Mouse (Mus musculus) skeletal muscle tissue, adult 2 months (tissue): ENCODE results near the gene H2-K1.
"Not testable (repeated sequence)": the region's sequence is repeated elsewhere in the genome, so short reads cannot be mapped to it uniquely, and the experiment has no call there.

Experiments
- DNase-seq: peaks from one replicate; pipeline ENCODE4 v3.0.0-alpha.2; 2012; ENCODE audit warnings: low read depth, low spot score

The H2-K1 gene

GRCm38 (mm10) chr17:33982136-33982535 is 18.0 kb downstream of the H2-K1 start:
- not testable (repeated sequence) for DNase-seq

GRCm38 (mm10) chr17:33981192-33981909 is 18.8 kb downstream of the H2-K1 start:
- DNase-seq, result peak; percentile 96

- DNase-seq, result no peak
Measured at GRCm38 (mm10) chr17:33980181-33981035, 19.7 kb downstream of the H2-K1 start.

- no peak for DNase-seq
Measured at GRCm38 (mm10) chr17:33979512-33980050, 20.6 kb downstream of the H2-K1 start.

- peak; percentile 96 for DNase-seq
Measured at GRCm38 (mm10) chr17:33978631-33979031, 21.5 kb downstream of the H2-K1 start.

GRCm38 (mm10) chr17:33977861-33978557 is 22.1 kb downstream of the H2-K1 start:
- no peak for DNase-seq

GRCm38 (mm10) chr17:33973572-33973971 is 26.6 kb downstream of the H2-K1 start:
- no peak for DNase-seq

- DNase-seq, result no peak
Measured at GRCm38 (mm10) chr17:33972691-33973090, 27.5 kb downstream of the H2-K1 start.

- DNase-seq, result no peak
Measured at GRCm38 (mm10) chr17:33969394-33969793, 30.8 kb downstream of the H2-K1 start.

- no peak for DNase-seq
Measured at GRCm38 (mm10) chr17:33968927-33969326, 31.2 kb downstream of the H2-K1 start.

- peak; percentile 83 for DNase-seq
Measured at GRCm38 (mm10) chr17:33968489-33968888, 31.7 kb downstream of the H2-K1 start.

GRCm38 (mm10) chr17:33965846-33966550 is 34.1 kb downstream of the H2-K1 start:
- DNase-seq, result no peak

GRCm38 (mm10) chr17:33965082-33965845 is 34.9 kb downstream of the H2-K1 start:
- DNase-seq, result no peak

GRCm38 (mm10) chr17:33962876-33963275 is 37.3 kb downstream of the H2-K1 start:
- DNase-seq, result no peak

- no peak for DNase-seq
Measured at GRCm38 (mm10) chr17:33959948-33960347, 40.2 kb downstream of the H2-K1 start.

GRCm38 (mm10) chr17:33959135-33959534 is 41.0 kb downstream of the H2-K1 start:
- no peak for DNase-seq

- DNase-seq, result no peak
Measured at GRCm38 (mm10) chr17:33958451-33958850, 41.7 kb downstream of the H2-K1 start.

- DNase-seq, result no peak
Measured at GRCm38 (mm10) chr17:33957493-33957892, 42.7 kb downstream of the H2-K1 start.

GRCm38 (mm10) chr17:33956336-33956735 is 43.8 kb downstream of the H2-K1 start:
- no peak for DNase-seq

GRCm38 (mm10) chr17:33955555-33956214 is 44.5 kb downstream of the H2-K1 start, which contains the start of the genes Vps52 and Rps18:
Gene Vps52 (plus strand): TSS chr17:33955812.
Gene Rps18 (minus strand): TSS chr17:33956001.
- peak; percentile 98 for DNase-seq
